Mouse (Mus musculus): ENCODE measurements around the gene Hdac5. TPM values are rescaled to one million over a fixed set of nuclear protein-coding genes. Genes with fewer than 3 reads are reported as not detected.

Hdac5 gene
- polyA plus RNA-seq, 1 experiment from 2014 or later: 92.2 TPM

DNA sequence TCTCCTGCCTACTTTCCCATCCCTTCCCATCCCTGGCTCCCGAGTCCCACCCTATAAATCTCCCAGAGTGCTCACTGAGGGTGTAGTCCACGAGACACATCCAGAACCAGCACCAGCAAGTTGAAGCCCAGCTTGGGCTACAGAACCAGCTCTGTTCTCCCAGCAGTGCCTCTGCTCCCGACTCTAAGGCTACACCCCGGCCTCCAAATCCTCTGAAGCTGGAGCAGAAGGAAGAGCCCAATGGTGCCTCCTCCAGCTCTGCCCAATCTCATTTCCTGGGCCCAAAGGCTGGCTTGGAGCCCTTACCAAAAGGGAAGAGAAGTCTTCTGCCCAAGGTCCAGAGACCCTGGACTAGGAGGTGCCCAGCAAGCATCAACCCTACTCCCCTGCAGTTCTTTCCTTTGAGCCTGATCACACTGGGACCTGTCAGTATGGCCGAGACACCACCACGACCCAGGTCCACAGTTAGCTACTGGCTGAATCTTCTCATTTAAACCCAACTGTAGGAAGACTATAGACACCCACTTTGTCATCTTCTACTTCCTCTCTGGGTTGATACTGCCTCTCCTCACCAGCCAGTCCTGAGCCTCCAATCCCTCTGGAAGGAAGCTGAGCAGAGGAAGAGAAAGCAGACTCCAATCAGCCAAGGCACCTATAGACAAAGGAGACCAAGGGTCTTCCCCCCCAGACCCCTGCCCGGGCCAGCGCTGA lies 8.6 kb downstream of the Hdac5 start:
- no peak for ATAC-seq (ENCODE audit: insufficient number of reproducible peaks, low FRiP score)
- no peaks in the 10 kb centered on the region for H3K9me3 ChIP-seq (replicated peaks)
- WGBS: 84% methylated on average over 8 of the region's 8 CpGs
- H3K4me2 ChIP-seq: no peak overlapping the region
- H3K9ac ChIP-seq: no peak overlapping the region
- peaks cover 11% of the 10 kb centered on the region for H3K36me3 ChIP-seq
- H3K27ac ChIP-seq (ENCODE audit: poor library complexity, severe bottlenecking): no peak overlapping the region
- H3K4me3 ChIP-seq: no peak overlapping the region
- H3K4me1 ChIP-seq (replicated peaks): peaks cover 95% of the 10 kb centered on the region
- H3K27me3 ChIP-seq (replicated peaks): no peaks in the 10 kb centered on the region

DNA sequence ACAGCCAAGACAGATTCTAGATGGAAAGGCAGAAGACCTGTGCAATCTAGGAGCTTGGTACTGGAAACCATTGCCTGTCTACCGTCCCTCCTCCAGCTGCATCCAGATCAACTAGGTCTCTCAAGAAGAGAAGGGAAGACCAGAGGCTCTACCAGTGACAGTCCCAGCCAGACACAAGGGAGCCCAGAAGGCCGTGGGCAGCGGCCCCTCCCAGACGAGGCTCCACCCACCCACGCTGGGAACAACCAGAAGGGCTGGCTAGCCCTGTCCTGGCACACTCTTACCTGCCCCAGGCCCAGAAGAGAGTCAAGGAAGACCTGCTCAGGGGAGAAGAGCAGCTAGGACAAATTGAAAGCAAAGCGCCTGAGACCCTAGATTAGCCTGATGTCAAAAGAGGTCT lies 9.5 kb downstream of the Hdac5 start:
- Histone ChIP-seq H3K9ac (no peak overlapping the region; the same call in 1 of the 2 replicates), H3K4me1 (replicated peaks) (peaks cover 95% of the 10 kb centered on the region), H3K4me2 (peak overlapping the region; percentile 36), H3K27ac (ENCODE audit: poor library complexity, severe bottlenecking) (peak overlapping the region; percentile 96), H3K27me3 (replicated peaks) (no peaks in the 10 kb centered on the region), H3K36me3 (peaks cover 11% of the 10 kb centered on the region), H3K4me3 (no peak overlapping the region), H3K9me3 (replicated peaks) (no peaks in the 10 kb centered on the region)
- ATAC-seq (ENCODE audit: insufficient number of reproducible peaks, low FRiP score): no peak
- WGBS: 39% methylated on average over 6 of the region's 6 CpGs

DNA sequence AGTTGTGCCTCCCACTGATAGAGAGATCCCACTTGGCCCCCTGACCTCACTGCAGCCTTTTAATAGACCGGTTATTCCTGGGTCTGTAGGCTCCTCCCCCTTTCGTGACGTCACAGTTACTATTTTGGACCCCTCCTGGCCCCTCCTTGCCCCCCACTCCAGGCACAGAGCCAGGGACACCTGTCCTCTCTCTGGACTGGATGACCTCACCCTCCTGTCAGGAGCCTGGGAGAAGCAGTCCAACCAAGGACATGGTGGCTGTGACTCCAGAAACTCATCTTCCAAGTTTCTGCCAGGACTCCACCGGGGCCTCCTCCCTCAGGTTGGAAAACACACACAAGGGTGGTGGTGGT lies 10.0 kb downstream of the Hdac5 start:
- Histone ChIP-seq H3K4me2 (peak overlapping the region; percentile 85), H3K4me3 (no peak overlapping the region; the same call in 1 of the 2 replicates)
- 29% methylated on average over 4 of the region's 4 CpGs for WGBS

DNA sequence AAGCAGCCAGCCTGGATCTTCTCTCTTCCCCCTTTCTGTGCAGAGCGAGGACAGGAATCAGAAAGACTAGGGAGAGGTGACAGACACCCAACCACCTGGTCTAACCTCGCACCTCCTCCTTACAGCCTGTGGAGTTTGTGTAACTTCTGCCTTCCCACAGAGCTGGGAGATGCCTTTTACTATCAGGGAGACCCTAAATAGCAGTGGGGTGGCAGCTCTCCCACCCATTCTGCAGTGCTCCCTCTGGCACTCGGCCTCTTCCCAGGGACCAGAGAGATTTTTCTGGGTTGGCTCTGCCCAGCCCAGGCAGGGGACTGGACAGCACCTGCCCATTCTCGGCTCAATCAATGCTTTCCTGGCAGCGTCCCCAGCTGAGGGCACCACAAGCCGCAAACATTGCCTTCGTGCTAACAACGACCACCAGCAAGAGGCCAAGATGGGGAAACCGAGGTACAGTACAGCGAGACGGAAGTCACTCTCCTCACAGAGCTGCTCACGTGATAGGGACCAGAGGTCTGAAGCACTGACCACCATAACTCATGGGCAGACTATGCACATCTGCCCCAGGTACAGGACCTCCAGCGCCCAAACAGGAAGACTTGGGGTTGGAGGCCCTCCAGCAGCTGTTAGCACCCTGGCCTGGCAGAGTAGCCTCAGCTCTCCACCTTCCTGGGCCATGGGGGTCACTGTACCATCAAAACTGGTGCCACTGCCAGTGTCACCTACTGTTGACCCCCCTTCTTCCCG lies 10.5 kb downstream of the Hdac5 start:
- Histone ChIP-seq H3K9me3 (replicated peaks) (no peaks in the 10 kb centered on the region), H3K36me3 (peaks cover 11% of the 10 kb centered on the region), H3K4me1 (replicated peaks) (peaks cover 95% of the 10 kb centered on the region), H3K27ac (ENCODE audit: poor library complexity, severe bottlenecking) (peak overlapping the region; percentile 96), H3K9ac (peak overlapping the region; percentile 65), H3K4me3 (peak overlapping the region; percentile 72), H3K27me3 (replicated peaks) (no peaks in the 10 kb centered on the region), H3K4me2 (peak overlapping the region; percentile 85)
- WGBS: 37% methylated on average over 14 of the region's 14 CpGs
- no peak for ATAC-seq (ENCODE audit: insufficient number of reproducible peaks, low FRiP score)

More for the DNA sequence above, 10.0 kb downstream of the Hdac5 start:
- peaks cover 11% of the 10 kb centered on the region for H3K36me3 ChIP-seq
- ATAC-seq (ENCODE audit: insufficient number of reproducible peaks, low FRiP score): peak; percentile 31; the same call in 1 of the 2 replicates
- no peak overlapping the region; the same call in 1 of the 2 replicates for H3K9ac ChIP-seq
- peak overlapping the region; percentile 96 for H3K27ac ChIP-seq (ENCODE audit: poor library complexity, severe bottlenecking)
- H3K27me3 ChIP-seq (replicated peaks): no peaks in the 10 kb centered on the region
- H3K9me3 ChIP-seq (replicated peaks): no peaks in the 10 kb centered on the region
- peaks cover 95% of the 10 kb centered on the region for H3K4me1 ChIP-seq (replicated peaks)

DNA sequence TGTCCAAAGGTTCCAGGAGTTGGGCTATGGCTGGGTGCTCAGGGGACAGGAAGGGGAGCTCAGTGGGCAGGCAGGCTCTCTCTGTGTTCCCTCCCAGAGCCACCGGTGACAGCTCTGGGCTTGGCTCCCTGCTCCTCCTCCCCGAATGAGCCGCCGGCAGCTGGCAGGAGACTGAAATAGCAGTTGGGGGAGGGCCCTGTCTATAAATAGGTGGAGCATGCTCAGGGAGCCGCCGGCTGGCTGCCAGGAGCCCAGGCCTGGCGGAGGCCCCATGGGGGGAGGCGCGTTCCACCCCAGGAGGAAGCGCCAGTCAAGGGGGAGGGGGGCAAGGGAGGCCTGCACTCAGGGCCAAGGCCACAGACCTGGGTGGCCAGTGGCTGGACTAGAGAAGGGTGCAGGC lies 11.2 kb downstream of the Hdac5 start:
- WGBS: 1% methylated on average over 10 of the region's 10 CpGs
- peak overlapping the region; percentile 85 for H3K4me2 ChIP-seq
- peak overlapping the region; percentile 98 for H3K27ac ChIP-seq (ENCODE audit: poor library complexity, severe bottlenecking)
- H3K4me1 ChIP-seq (replicated peaks): peaks cover 96% of the 10 kb centered on the region
- peak; percentile 82 for ATAC-seq (ENCODE audit: insufficient number of reproducible peaks, low FRiP score)
- H3K4me3 ChIP-seq: peak overlapping the region; percentile 72
- no peaks in the 10 kb centered on the region for H3K9me3 ChIP-seq (replicated peaks)
- H3K9ac ChIP-seq: peak overlapping the region; percentile 96
- H3K36me3 ChIP-seq: peaks cover 11% of the 10 kb centered on the region
- H3K27me3 ChIP-seq (replicated peaks): no peaks in the 10 kb centered on the region

DNA sequence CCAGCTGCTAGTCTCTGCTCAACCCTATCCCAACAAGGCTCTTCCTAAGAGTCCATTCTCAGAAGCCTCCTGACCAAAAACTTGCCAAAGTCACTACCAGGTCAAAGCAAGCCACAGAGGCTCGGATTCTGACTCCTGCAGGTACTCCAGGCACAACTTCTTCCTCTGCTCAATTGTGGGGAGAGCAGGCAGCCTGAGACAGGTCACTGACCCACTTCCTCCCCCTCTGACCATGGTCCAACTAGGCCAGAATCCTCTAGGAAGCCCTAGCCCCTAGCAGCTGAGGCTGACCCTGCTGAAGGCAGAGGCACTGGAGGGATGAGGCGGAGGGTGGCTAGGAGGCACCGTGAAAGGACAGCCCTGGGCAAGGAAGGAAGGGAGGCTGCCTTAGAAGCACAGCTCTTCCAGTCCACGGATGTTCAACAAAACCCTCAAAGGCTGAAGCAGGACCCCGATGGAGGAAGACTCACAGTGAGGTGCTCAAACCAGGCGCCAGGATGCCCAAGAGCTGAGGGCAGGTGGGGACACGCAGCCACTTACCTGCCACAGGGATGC lies 12.0 kb downstream of the Hdac5 start:
- no peak for ATAC-seq (ENCODE audit: insufficient number of reproducible peaks, low FRiP score)
- peaks cover 95% of the 10 kb centered on the region for H3K4me1 ChIP-seq (replicated peaks)
- H3K27me3 ChIP-seq (replicated peaks): no peaks in the 10 kb centered on the region
- H3K9me3 ChIP-seq (replicated peaks): no peaks in the 10 kb centered on the region
- peaks cover 11% of the 10 kb centered on the region for H3K36me3 ChIP-seq
- H3K27ac ChIP-seq (ENCODE audit: poor library complexity, severe bottlenecking): peak overlapping the region; percentile 98
- H3K4me3 ChIP-seq: peak overlapping the region; percentile 72
- peak overlapping the region; percentile 85 for H3K4me2 ChIP-seq
- H3K9ac ChIP-seq: peak overlapping the region; percentile 96
- 45% methylated on average over 7 of the region's 7 CpGs for WGBS

DNA sequence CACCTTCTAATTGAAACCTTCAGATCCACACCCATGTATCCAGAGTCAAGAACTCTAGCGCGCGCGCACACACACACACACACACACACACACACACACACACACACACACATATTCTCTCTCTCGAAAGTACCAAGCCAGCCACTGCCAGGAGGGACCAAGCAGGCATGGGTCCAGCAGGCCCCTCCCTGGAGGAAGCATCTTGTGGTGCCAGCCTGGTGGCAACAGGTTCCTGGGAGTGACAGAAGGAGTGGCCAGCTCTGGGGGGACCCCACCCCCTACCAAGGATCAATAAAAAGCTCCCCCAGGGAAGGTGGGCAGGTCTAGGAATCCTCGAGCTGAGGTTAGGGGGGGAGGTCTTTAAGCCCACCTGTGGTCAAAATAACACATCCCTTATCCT lies 12.6 kb downstream of the Hdac5 start:
- H3K9me3 ChIP-seq (replicated peaks): no peaks in the 10 kb centered on the region
- peaks cover 95% of the 10 kb centered on the region for H3K4me1 ChIP-seq (replicated peaks)
- no peaks in the 10 kb centered on the region for H3K27me3 ChIP-seq (replicated peaks)
- H3K4me3 ChIP-seq: peak overlapping the region; percentile 72
- ATAC-seq (ENCODE audit: insufficient number of reproducible peaks, low FRiP score): no peak
- peak overlapping the region; percentile 96 for H3K9ac ChIP-seq
- peak overlapping the region; percentile 98 for H3K27ac ChIP-seq (ENCODE audit: poor library complexity, severe bottlenecking)
- WGBS: 51% methylated on average over 6 of the region's 6 CpGs
- H3K4me2 ChIP-seq: peak overlapping the region; percentile 85
- H3K36me3 ChIP-seq: peaks cover 11% of the 10 kb centered on the region

DNA sequence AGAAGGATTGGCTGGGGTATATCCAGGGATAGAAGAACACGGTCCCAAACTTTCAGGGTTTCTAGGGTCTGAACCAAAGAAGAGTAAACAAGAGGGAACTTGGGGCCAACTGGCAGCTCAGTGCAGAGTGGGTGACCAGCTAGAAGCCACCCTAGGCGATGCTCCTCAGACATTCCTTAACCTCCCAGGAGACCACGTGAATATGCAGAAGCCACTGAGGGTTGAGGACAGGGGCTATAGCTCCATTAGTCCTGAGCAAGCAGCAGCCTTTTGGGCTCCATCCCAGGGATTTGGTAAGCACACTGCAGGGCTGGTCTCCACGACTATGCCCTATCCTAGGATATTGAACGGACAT lies 13.1 kb downstream of the Hdac5 start:
- no peaks in the 10 kb centered on the region for H3K27me3 ChIP-seq (replicated peaks)
- peak overlapping the region; percentile 85 for H3K4me2 ChIP-seq
- peaks cover 12% of the 10 kb centered on the region for H3K36me3 ChIP-seq
- H3K27ac ChIP-seq (ENCODE audit: poor library complexity, severe bottlenecking): peak overlapping the region; percentile 98
- H3K9me3 ChIP-seq (replicated peaks): no peaks in the 10 kb centered on the region
- peak overlapping the region; percentile 72 for H3K4me3 ChIP-seq
- no peak for ATAC-seq (ENCODE audit: insufficient number of reproducible peaks, low FRiP score)
- peaks cover 95% of the 10 kb centered on the region for H3K4me1 ChIP-seq (replicated peaks)
- peak overlapping the region; percentile 96 for H3K9ac ChIP-seq
- WGBS: 21% methylated on average over 5 of the region's 5 CpGs

DNA sequence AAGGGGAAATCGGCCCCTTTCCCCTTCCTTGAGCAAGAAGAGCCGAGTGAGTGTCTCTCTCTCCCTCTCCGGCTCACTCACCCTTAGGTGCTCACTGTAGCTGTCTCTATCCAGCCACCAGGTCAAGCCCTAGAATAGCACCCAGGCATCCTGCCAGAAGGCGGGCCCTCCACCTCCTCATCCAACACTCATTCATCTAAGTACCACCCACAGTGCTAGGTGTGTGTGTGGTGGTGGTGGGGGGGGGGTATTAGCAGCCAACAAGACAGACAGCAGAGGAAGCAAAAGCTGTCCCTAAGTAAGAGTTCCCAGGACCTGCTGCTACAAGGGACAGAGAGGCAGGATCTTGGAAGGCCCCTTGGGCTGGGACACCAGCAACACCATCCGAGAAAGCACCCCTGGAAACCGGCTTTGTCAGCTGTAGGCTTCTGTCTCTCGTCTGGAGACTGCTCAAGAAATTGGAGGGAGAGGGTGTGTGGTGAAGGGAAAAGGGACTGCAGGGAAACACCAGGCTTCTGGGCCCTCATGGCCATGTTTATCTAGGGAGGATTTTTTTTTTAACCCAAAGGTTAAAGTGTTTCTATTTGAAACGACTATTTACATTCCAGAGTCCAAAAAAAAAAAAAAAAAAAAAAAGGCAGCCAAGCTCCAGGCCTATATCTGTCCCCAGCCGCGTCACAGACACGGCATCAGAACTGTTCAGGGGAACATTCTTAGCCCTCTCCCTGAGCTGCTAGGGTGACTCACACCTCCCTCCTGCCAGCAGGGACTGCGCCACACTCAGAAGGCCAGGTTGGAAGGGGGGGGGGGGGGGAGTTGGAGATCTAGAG lies 13.7 kb downstream of the Hdac5 start:
- 15% methylated on average over 12 of the region's 12 CpGs for WGBS
- H3K9me3 ChIP-seq (replicated peaks): no peaks in the 10 kb centered on the region
- peak overlapping the region; percentile 72 for H3K4me3 ChIP-seq
- H3K27ac ChIP-seq (ENCODE audit: poor library complexity, severe bottlenecking): peak overlapping the region; percentile 98
- H3K27me3 ChIP-seq (replicated peaks): no peaks in the 10 kb centered on the region
- H3K4me2 ChIP-seq: peak overlapping the region; percentile 85
- ATAC-seq (ENCODE audit: insufficient number of reproducible peaks, low FRiP score): peak; percentile 48; the same call in 1 of the 2 replicates
- peak overlapping the region; percentile 96 for H3K9ac ChIP-seq
- H3K36me3 ChIP-seq: peaks cover 12% of the 10 kb centered on the region
- H3K4me1 ChIP-seq (replicated peaks): peaks cover 95% of the 10 kb centered on the region

DNA sequence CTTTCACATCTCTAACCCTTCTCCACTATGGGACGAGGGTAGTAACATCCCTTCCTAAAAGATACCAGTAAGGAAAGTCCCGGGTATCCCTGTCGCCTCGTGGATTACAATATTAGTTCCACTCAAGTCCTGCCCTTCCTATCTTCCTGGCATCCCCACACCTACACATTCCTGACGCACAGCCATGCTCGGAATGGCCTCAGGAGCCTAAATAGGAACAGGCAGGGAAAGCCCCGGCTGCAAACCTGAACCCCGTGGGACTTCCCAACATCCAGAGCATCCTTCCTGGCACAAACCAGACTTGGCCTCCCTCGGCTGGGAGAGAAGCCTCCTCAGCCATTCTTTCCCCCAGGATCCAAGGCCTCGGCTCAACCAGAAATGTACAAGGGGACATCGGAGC lies 14.5 kb downstream of the Hdac5 start:
- H3K4me2 ChIP-seq: peak overlapping the region; percentile 85

More for the DNA sequence above, 14.5 kb downstream of the Hdac5 start:
- peak overlapping the region; percentile 36 for H3K4me3 ChIP-seq
- peak overlapping the region; percentile 98 for H3K27ac ChIP-seq (ENCODE audit: poor library complexity, severe bottlenecking)
- H3K9ac ChIP-seq: peak overlapping the region; percentile 62
- peaks cover 94% of the 10 kb centered on the region for H3K4me1 ChIP-seq (replicated peaks)
- H3K27me3 ChIP-seq (replicated peaks): no peaks in the 10 kb centered on the region
- 44% methylated on average over 11 of the region's 11 CpGs for WGBS
- no peaks in the 10 kb centered on the region for H3K9me3 ChIP-seq (replicated peaks)
- H3K36me3 ChIP-seq: 0 out of 2 replicates have a peak, but pooled peaks cover 9% of the 10 kb centered on the region
- ATAC-seq (ENCODE audit: insufficient number of reproducible peaks, low FRiP score): no peak

Data from heart, embryonic 12.5 days (tissue).